Comparison of ENCODE assay signal across 8 mouse cellular contexts in genomic region chr4:151988342-151989109, GRCm38 (mm10). TPM values are rescaled to one million over a fixed set of nuclear protein-coding genes. Genes with fewer than 3 reads are reported as not detected.
A peak's percentile ranks its signal among the peaks of the same experiment; 100 is the strongest.
DNase-seq lines count a peak whose midpoint lies in the region; ATAC-seq and TF ChIP-seq lines count a peak whose summit lies in the region.

Gene Thap3 (minus strand): TSS chr4:151988997.

- no peaks in the 10 kb centered on the region for H3K27me3 ChIP-seq in forebrain, embryonic 11.5 days (ENCODE audit: control insufficient read depth, insufficient read depth, low read length)
- H3K27me3 ChIP-seq in heart, embryonic 16.5 days (ENCODE audit: control insufficient read depth, insufficient read depth, low read length), result no peaks in the 10 kb centered on the region
- H3K27me3 ChIP-seq in liver, postnatal 0 days (ENCODE audit: insufficient read depth, low read length), result no peaks in the 10 kb centered on the region
- H3K27me3 ChIP-seq in neural tube, embryonic 13.5 days, result no peaks in the 10 kb centered on the region

- WGBS in forebrain, embryonic 11.5 days, result 1% methylated on average over 54 of the region's 54 CpGs
- WGBS in heart, embryonic 16.5 days, result under 1% methylated on average over 54 of the region's 54 CpGs
- 1% methylated on average over 54 of the region's 54 CpGs for WGBS in liver, postnatal 0 days (ENCODE audit: insufficient replicate concordance)
- WGBS in neural tube, embryonic 13.5 days, result under 1% methylated on average over 54 of the region's 54 CpGs

- peaks cover 4% of the 10 kb centered on the region for H3K4me1 ChIP-seq in forebrain, embryonic 11.5 days (replicated peaks; ENCODE audit: control insufficient read depth, insufficient read depth, low read length)
- H3K4me1 ChIP-seq in heart, embryonic 16.5 days (ENCODE audit: control insufficient read depth, insufficient read depth, low read length), result peaks cover 23% of the 10 kb centered on the region
- H3K4me1 ChIP-seq in liver, postnatal 0 days (ENCODE audit: insufficient read depth), result peaks cover 14% of the 10 kb centered on the region
- peaks cover 34% of the 10 kb centered on the region for H3K4me1 ChIP-seq in neural tube, embryonic 13.5 days (replicated peaks)

- ATAC-seq in forebrain, embryonic 11.5 days (replicated peaks; ENCODE audit: low FRiP score), result peak; percentile 81
- ATAC-seq in heart, embryonic 16.5 days (replicated peaks; ENCODE audit: extremely low read depth, insufficient read depth, low FRiP score), result peak; percentile 71
- peak; percentile 77 for ATAC-seq in liver, postnatal 0 days
- peak; percentile 75 for ATAC-seq in neural tube, embryonic 13.5 days (ENCODE audit: low read depth)

- H3K9ac ChIP-seq in forebrain, embryonic 11.5 days (ENCODE audit: low read length), result peak within 1 kb of the TSS; percentile 96
- peak within 1 kb of the TSS; percentile 95 for H3K9ac ChIP-seq in heart, embryonic 16.5 days (ENCODE audit: low read length)
- peak within 1 kb of the TSS; percentile 78 for H3K9ac ChIP-seq in liver, postnatal 0 days (replicated peaks)
- peak within 1 kb of the TSS; percentile 96 for H3K9ac ChIP-seq in neural tube, embryonic 13.5 days

- H3K4me2 ChIP-seq in forebrain, embryonic 11.5 days (ENCODE audit: low read depth, low read length, severe bottlenecking), result peak within 1 kb of the TSS; percentile 80
- H3K4me2 ChIP-seq in heart, embryonic 16.5 days (ENCODE audit: low read depth, low read length), result peak within 1 kb of the TSS; percentile 78
- H3K4me2 ChIP-seq in liver, postnatal 0 days (ENCODE audit: low read depth, low read length), result peak within 1 kb of the TSS; percentile 95
- peak within 1 kb of the TSS; percentile 72 for H3K4me2 ChIP-seq in neural tube, embryonic 13.5 days

- H3K36me3 ChIP-seq in forebrain, embryonic 11.5 days (ENCODE audit: control insufficient read depth, insufficient read depth, low read length), result peaks cover 8% of the 10 kb centered on the region
- H3K36me3 ChIP-seq in heart, embryonic 16.5 days (ENCODE audit: control insufficient read depth, insufficient read depth), result peaks cover 16% of the 10 kb centered on the region
- H3K36me3 ChIP-seq in liver, postnatal 0 days (replicated peaks; ENCODE audit: insufficient read depth, low read length), result peaks cover 14% of the 10 kb centered on the region
- peaks cover 49% of the 10 kb centered on the region for H3K36me3 ChIP-seq in neural tube, embryonic 13.5 days

- H3K9me3 ChIP-seq in forebrain, embryonic 11.5 days (ENCODE audit: control insufficient read depth, low read length), result no peaks in the 10 kb centered on the region
- no peaks in the 10 kb centered on the region for H3K9me3 ChIP-seq in heart, embryonic 16.5 days (replicated peaks; ENCODE audit: control insufficient read depth, low read length)
- no peaks in the 10 kb centered on the region for H3K9me3 ChIP-seq in liver, postnatal 0 days (ENCODE audit: low read length)
- no peaks in the 10 kb centered on the region for H3K9me3 ChIP-seq in neural tube, embryonic 13.5 days

- peak within 1 kb of the TSS; percentile 48; the same call in 1 of the 2 replicates for H3K27ac ChIP-seq in forebrain, embryonic 11.5 days (ENCODE audit: low read depth, low read length)
- peak within 1 kb of the TSS; percentile 81 for H3K27ac ChIP-seq in heart, embryonic 16.5 days (ENCODE audit: low read length)
- H3K27ac ChIP-seq in liver, postnatal 0 days (ENCODE audit: low read depth), result peak within 1 kb of the TSS; percentile 66; the same call in 1 of the 2 replicates
- peak within 1 kb of the TSS; percentile 83 for H3K27ac ChIP-seq in neural tube, embryonic 13.5 days (replicated peaks)

- TF ChIP-seq POLR2A in brain, embryonic 14.5 days (IDR thresholded peaks at IDR 0.05; ENCODE audit: borderline replicate concordance, extremely low read depth, insufficient read depth, insufficient read length, poor library complexity, severe bottlenecking), result peak; percentile 53; the same call in 1 of the 2 replicates

- no peak for TF ChIP-seq EP300 in liver, postnatal 0 days (IDR thresholded peaks at IDR 0.05; ENCODE audit: low read depth)

- DNase-seq in CD8-positive naive resting alpha-beta T cell, adult 2 months (ENCODE audit: low read depth in 2 of 2, low spot score in 2 of 2), result peak; percentile 68 to 75
- DNase-seq in brain, embryonic 14.5 days (ENCODE audit: low read depth), result peak; percentile 87
- DNase-seq in forebrain, embryonic 11.5 days (ENCODE audit: low spot score), result peak; percentile 89
- peak; percentile 86 to 89 for DNase-seq in kidney, postnatal 25 days
- peak; percentile 80 for DNase-seq in liver, postnatal 0 days
- peak; percentile 92 for DNase-seq in testis, postnatal 10 days (ENCODE audit: low spot score)

- TF ChIP-seq CTCF in brain, embryonic 14.5 days (IDR thresholded peaks at IDR 0.05; ENCODE audit: borderline replicate concordance, extremely low read depth, insufficient read depth, insufficient read length), result no peak
- no peak for TF ChIP-seq CTCF in liver, postnatal 0 days (IDR thresholded peaks at IDR 0.05; ENCODE audit: low read depth)

- peak within 1 kb of the TSS; percentile 84 for H3K4me3 ChIP-seq in forebrain, embryonic 11.5 days (ENCODE audit: low read depth, low read length)
- peak within 1 kb of the TSS; percentile 88 for H3K4me3 ChIP-seq in heart, embryonic 16.5 days (ENCODE audit: low read length)
- H3K4me3 ChIP-seq in liver, postnatal 0 days (ENCODE audit: low read depth, low read length), result peak within 1 kb of the TSS; percentile 64
- peak within 1 kb of the TSS; percentile 83 for H3K4me3 ChIP-seq in neural tube, embryonic 13.5 days

RNA-seq across cellular contexts. Expression of gene Thap3, which starts in this region (rescaled TPM):
- 37.9 and 43.4 TPM in 2 replicates for polyA plus RNA-seq in brain, embryonic 14.5 days (2012; rRNA removed)
- polyA plus RNA-seq in forebrain, embryonic 11.5 days (2014; fragmentation: Nextera tagmentation; extraction: Ambion mirVana), result 25.1 and 28.9 TPM in 2 replicates
- polyA plus RNA-seq in heart, embryonic 16.5 days (2015; fragmentation: Nextera tagmentation; extraction: Ambion mirVana), result 28.8 and 31.2 TPM in 2 replicates
- 5.7 and 6.8 TPM in 2 replicates for polyA plus RNA-seq in liver, postnatal 0 days (2015; fragmentation: Nextera tagmentation; extraction: Ambion mirVana)
- polyA plus RNA-seq in neural tube, embryonic 13.5 days (2015; fragmentation: Nextera tagmentation; extraction: Ambion mirVana), result 33.6 and 33.8 TPM in 2 replicates

Comparison
In these comparisons a context has a peak if more than half of its experiments do, and no peak if none do; other contexts are left out.
1. Peak in every context shown above with its lines: DNase-seq, ATAC-seq, H3K4me3 ChIP-seq and H3K27ac ChIP-seq.